Mouse (Mus musculus) brain, embryonic 14.5 days (tissue): ENCODE measurements around the gene Btg2. TPM values are rescaled to one million over a fixed set of nuclear protein-coding genes. Genes with fewer than 3 reads are reported as not detected.

Experiments used
- DNase-seq: peaks from one replicate; pipeline ENCODE4 v3.0.0-alpha.2; 2011; ENCODE audit warnings: low read depth
- CTCF ChIP-seq: fragments of 200-500 bp; IDR thresholded peaks from 2 replicates; pipeline ENCODE4 v1.5.1; 2012; ENCODE audit warnings: inconsistent platforms, mild to moderate bottlenecking, moderate library complexity, borderline replicate concordance; ENCODE audit not compliant: insufficient read depth, insufficient read length; ENCODE audit errors: extremely low read depth
- POLR2A ChIP-seq: fragments of 200-500 bp; IDR thresholded peaks from 2 replicates; pipeline ENCODE4 v1.6.1; 2012; ENCODE audit warnings: mild to moderate bottlenecking, inconsistent platforms, borderline replicate concordance; ENCODE audit not compliant: poor library complexity, insufficient read depth, insufficient read length, severe bottlenecking; ENCODE audit errors: extremely low read depth
- polyA plus RNA-seq: library from polyadenylated mRNA; depleted of rRNA; stranded (reverse); fragments of >200 nt; gene quantifications from 2 replicates; pipeline ENCODE4 v1.2.3, GENCODE M21; 2012; rRNA removed

Gene Btg2
- polyA plus RNA-seq, 1 experiment, result 31.8 TPM

GRCm38 (mm10) chr1:134028161-134028846, 50.6 kb downstream of the Btg2 start:
- no peak for TF ChIP-seq POLR2A
- TF ChIP-seq CTCF, result no peak
- peak; percentile 37 for DNase-seq

GRCm38 (mm10) chr1:134026741-134027140, 52.2 kb downstream of the Btg2 start:
- peak; percentile 62 for DNase-seq
- TF ChIP-seq CTCF, result no peak
- TF ChIP-seq POLR2A, result no peak

- TF ChIP-seq POLR2A (no peak), CTCF (no peak)
- no peak for DNase-seq
Observed at GRCm38 (mm10) chr1:134025975-134026374, 52.9 kb downstream of the Btg2 start.

Other genes starting within 250 kb of the Btg2 start
- 9.0 and 9.2 TPM in 2 replicates for gene Optc, start 171.1 kb downstream of the Btg2 start, polyA plus RNA-seq
- gene Prelp, start 157.7 kb downstream of the Btg2 start, polyA plus RNA-seq, result 3.1 and 8.2 TPM in 2 replicates
- 2.8 and 7.4 TPM in 2 replicates for gene Fmod, start 41.9 kb downstream of the Btg2 start, polyA plus RNA-seq
- 0.09 and 0.11 TPM in 2 replicates for gene Chit1, start 32.1 kb upstream of the Btg2 start, polyA plus RNA-seq
- gene Chil1, start 103.1 kb upstream of the Btg2 start, polyA plus RNA-seq, result 2.0 and 2.6 TPM in 2 replicates
- 0.98 and 1.4 TPM in 2 replicates for gene Mybph, start 114.3 kb upstream of the Btg2 start, polyA plus RNA-seq
- gene Adora1, start 156.3 kb upstream of the Btg2 start, polyA plus RNA-seq, result 12.9 and 15.2 TPM in 2 replicates
- gene Myog, start 210.9 kb upstream of the Btg2 start, polyA plus RNA-seq, result 1.3 and 2.6 TPM in 2 replicates